Mouse (Mus musculus): ENCODE results near the gene Hist1h2ae. TPM values are rescaled to one million over a fixed set of nuclear protein-coding genes. Genes with fewer than 3 reads are reported as not detected.
A peak's percentile ranks its signal among the peaks of the same experiment; 100 is the strongest.
"Not testable (repeated sequence)": the region's sequence is repeated elsewhere in the genome, so short reads cannot be mapped to it uniquely, and the experiment has no call there.

Gene Hist1h2ae
- polyA plus RNA-seq, 1 experiment from 2014 or later = 14.5 TPM

GRCm38 (mm10) chr13:23555839-23556416, 15.1 kb downstream of the Hist1h2ae start:
- H3K27me3 ChIP-seq (replicated peaks; ENCODE audit: control insufficient read depth, insufficient read depth, low read length) = no peaks in the 10 kb centered on the region
- no peaks in the 10 kb centered on the region for H3K36me3 ChIP-seq (ENCODE audit: control insufficient read depth, insufficient read depth, low read length)
- ATAC-seq = peak; percentile 86
- peak overlapping the region; percentile 82 for H3K27ac ChIP-seq (ENCODE audit: low read depth, low read length)
- peak overlapping the region; percentile 54 for H3K4me3 ChIP-seq (ENCODE audit: low read length)
- WGBS = 0% methylated on average over 18 of the region's 18 CpGs
- peak overlapping the region; percentile 100 for H3K4me2 ChIP-seq (ENCODE audit: low read length)
- H3K9me3 ChIP-seq (ENCODE audit: control insufficient read depth, low read length) = no peaks in the 10 kb centered on the region
- peaks cover 9% of the 10 kb centered on the region for H3K4me1 ChIP-seq (ENCODE audit: control insufficient read depth, insufficient read depth, low read depth, low read length)
- peak overlapping the region; percentile 70 for H3K9ac ChIP-seq (ENCODE audit: low read depth, low read length)

- Histone ChIP-seq H3K4me1 (ENCODE audit: control insufficient read depth, insufficient read depth, low read depth, low read length) (peaks cover 13% of the 10 kb centered on the region), H3K4me2 (ENCODE audit: low read length) (peak overlapping the region; percentile 100), H3K36me3 (ENCODE audit: control insufficient read depth, insufficient read depth, low read length) (no peaks in the 10 kb centered on the region), H3K9me3 (ENCODE audit: control insufficient read depth, low read length) (no peaks in the 10 kb centered on the region), H3K4me3 (ENCODE audit: low read length) (peak overlapping the region; percentile 54), H3K27me3 (replicated peaks; ENCODE audit: control insufficient read depth, insufficient read depth, low read length) (no peaks in the 10 kb centered on the region), H3K27ac (ENCODE audit: low read depth, low read length) (peak overlapping the region; percentile 82), H3K9ac (ENCODE audit: low read depth, low read length) (peak overlapping the region; percentile 70)
- peak; percentile 72 for ATAC-seq
- under 1% methylated on average over 48 of the region's 54 CpGs for WGBS
Measured at GRCm38 (mm10) chr13:23554925-23555838, 15.8 kb downstream of the Hist1h2ae start.

- H3K27me3 ChIP-seq (replicated peaks; ENCODE audit: control insufficient read depth, insufficient read depth, low read length) = no peaks in the 10 kb centered on the region
- H3K9me3 ChIP-seq (ENCODE audit: control insufficient read depth, low read length) = no peaks in the 10 kb centered on the region
- no peak for ATAC-seq
- H3K4me2 ChIP-seq (ENCODE audit: low read length) = peak overlapping the region; percentile 100
- H3K4me1 ChIP-seq (ENCODE audit: control insufficient read depth, insufficient read depth, low read depth, low read length) = peaks cover 13% of the 10 kb centered on the region
- peak overlapping the region; percentile 82; the same call in 1 of the 2 replicates for H3K27ac ChIP-seq (ENCODE audit: low read depth, low read length)
- peak overlapping the region; percentile 70 for H3K9ac ChIP-seq (ENCODE audit: low read depth, low read length)
- 21% methylated on average over 9 of the region's 9 CpGs for WGBS
- no peaks in the 10 kb centered on the region for H3K36me3 ChIP-seq (ENCODE audit: control insufficient read depth, insufficient read depth, low read length)
- H3K4me3 ChIP-seq (ENCODE audit: low read length) = peak overlapping the region; percentile 54
Measured at GRCm38 (mm10) chr13:23554393-23554792, 16.6 kb downstream of the Hist1h2ae start.

DNA sequence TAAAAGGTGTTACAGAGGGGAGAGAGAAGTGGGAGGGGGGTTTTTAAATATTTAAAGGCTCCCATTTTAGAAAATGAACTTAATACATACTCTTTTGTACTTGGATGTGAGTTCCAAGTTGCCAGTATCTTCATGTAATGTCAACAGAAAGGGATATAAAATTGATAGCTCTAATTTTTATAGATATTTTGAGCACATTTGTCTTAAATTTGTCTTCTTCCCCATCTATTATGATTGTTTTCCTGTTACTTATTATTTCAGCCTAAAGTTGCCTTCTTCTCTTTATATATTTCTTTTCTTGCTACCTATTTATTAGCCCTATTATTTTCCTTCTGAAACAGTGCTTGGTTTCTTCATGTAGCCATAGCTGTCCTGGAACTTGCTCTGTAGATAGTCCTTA, 18.1 kb downstream of the Hist1h2ae start, which contains the start of gene Hist1h1d:
Hist1h1d (plus strand) TSS at position 301 of the 400 bp plus-strand sequence.
- Histone ChIP-seq H3K9ac (ENCODE audit: low read depth, low read length) (no peak within 1 kb of the TSS), H3K36me3 (ENCODE audit: control insufficient read depth, insufficient read depth, low read length) (no peaks in the 10 kb centered on the region), H3K27me3 (replicated peaks; ENCODE audit: control insufficient read depth, insufficient read depth, low read length) (no peaks in the 10 kb centered on the region), H3K9me3 (ENCODE audit: control insufficient read depth, low read length) (no peaks in the 10 kb centered on the region), H3K27ac (ENCODE audit: low read depth, low read length) (peak within 1 kb of the TSS; percentile 20; the same call in 1 of the 2 replicates), H3K4me1 (ENCODE audit: control insufficient read depth, insufficient read depth, low read depth, low read length) (peaks cover 13% of the 10 kb centered on the region), H3K4me3 (ENCODE audit: low read length) (no peak within 1 kb of the TSS), H3K4me2 (ENCODE audit: low read length) (no peak within 1 kb of the TSS; the same call in 1 of the 2 replicates)
- ATAC-seq = no peak

DNA sequence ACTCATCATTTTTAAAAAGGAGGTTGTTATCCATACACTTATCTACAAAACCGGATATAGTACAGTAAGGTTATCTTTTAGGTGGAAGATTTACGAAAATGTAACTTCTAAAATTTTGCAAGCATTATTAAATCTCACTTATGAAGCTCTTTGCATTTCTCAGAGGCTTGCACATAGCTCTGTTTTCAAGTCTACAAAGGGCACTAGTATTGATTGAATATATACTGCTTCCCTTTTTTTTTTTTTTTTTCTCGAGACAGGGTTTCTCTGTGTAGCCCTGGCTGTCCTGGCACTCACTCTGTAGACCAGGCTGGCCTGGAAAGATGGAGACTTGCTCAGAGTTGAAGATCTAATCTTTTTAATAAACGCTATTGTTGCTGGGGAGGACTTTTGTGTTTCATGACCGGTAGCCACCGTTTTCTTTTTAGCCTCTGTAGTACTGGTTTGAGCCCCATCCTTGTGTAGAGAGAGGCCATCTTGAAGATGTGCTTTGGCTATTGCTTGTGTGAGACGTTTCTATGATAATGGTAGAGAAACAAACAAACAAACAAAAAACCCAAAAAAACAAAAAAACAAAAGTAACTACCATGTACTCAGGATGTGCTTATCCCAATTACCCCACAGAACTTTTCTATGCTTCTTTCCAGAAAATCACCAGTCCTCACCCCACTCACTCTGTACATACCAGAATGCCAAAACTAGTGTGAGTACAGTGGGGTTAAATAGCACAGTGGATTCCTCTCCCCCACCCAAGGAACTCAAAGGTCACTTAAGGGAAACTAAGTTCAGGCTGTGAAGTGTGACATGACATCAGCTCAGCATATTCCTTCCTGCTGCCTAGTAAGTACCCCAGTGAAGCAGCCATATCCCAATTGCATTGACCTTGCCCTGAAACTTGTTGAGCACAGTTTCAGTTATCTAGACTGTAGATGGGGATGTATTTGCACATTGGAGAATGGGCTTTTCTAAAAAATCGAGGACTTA, 18.8 kb downstream of the Hist1h2ae start:
- H3K4me1 ChIP-seq (ENCODE audit: control insufficient read depth, insufficient read depth, low read depth, low read length) = peaks cover 13% of the 10 kb centered on the region
- peak overlapping the region; percentile 76 for H3K27ac ChIP-seq (ENCODE audit: low read depth, low read length)
- H3K9me3 ChIP-seq (ENCODE audit: control insufficient read depth, low read length) = no peaks in the 10 kb centered on the region
- peak overlapping the region; percentile 46 for H3K4me3 ChIP-seq (ENCODE audit: low read length)
- H3K4me2 ChIP-seq (ENCODE audit: low read length) = peak overlapping the region; percentile 66
- no peak for ATAC-seq
- no peaks in the 10 kb centered on the region for H3K36me3 ChIP-seq (ENCODE audit: control insufficient read depth, insufficient read depth, low read length)
- H3K27me3 ChIP-seq (replicated peaks; ENCODE audit: control insufficient read depth, insufficient read depth, low read length) = no peaks in the 10 kb centered on the region
- no peak overlapping the region for H3K9ac ChIP-seq (ENCODE audit: low read depth, low read length)
- WGBS = 51% methylated on average over 8 of the region's 8 CpGs

GRCm38 (mm10) chr13:23551146-23551834, 19.7 kb downstream of the Hist1h2ae start, which contains the start of gene Hist1h4f:
Hist1h4f (minus strand) TSS chr13:23551648.
- H3K36me3 ChIP-seq (ENCODE audit: control insufficient read depth, insufficient read depth, low read length); H3K27me3 ChIP-seq (replicated peaks; ENCODE audit: control insufficient read depth, insufficient read depth, low read length); H3K9me3 ChIP-seq (ENCODE audit: control insufficient read depth, low read length): not testable (repeated sequence)
- peak; percentile 95 for ATAC-seq
- under 1% methylated on average over 47 of the region's 47 CpGs for WGBS
- peaks cover 11% of the 10 kb centered on the region for H3K4me1 ChIP-seq (ENCODE audit: control insufficient read depth, insufficient read depth, low read depth, low read length)
- H3K4me3 ChIP-seq (ENCODE audit: low read length) = peak within 1 kb of the TSS; percentile 46
- peak within 1 kb of the TSS; percentile 63 for H3K9ac ChIP-seq (ENCODE audit: low read depth, low read length)
- H3K27ac ChIP-seq (ENCODE audit: low read depth, low read length) = peak within 1 kb of the TSS; percentile 76
- peak within 1 kb of the TSS; percentile 66 for H3K4me2 ChIP-seq (ENCODE audit: low read length)

DNA sequence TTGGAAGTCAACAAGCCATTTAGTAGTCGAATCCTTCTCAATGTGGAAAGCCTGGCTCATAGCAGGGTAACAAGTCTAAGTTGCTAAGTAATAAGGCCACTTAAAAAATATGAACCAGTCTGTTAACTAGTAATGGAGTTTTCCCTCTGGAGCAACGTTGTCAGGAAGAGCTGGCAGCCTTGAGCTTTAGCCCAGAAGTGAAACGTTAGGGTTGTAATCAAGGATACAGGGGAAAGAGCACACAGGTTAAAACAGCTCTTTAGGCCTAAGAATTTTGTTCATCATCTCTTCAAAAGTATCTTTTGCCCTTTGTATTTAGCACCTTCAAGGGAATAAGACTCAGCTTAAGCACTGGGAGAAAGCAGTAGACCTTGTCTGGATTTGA, 20.3 kb downstream of the Hist1h2ae start:
- Histone ChIP-seq H3K4me3 (ENCODE audit: low read length) (peak overlapping the region; percentile 46), H3K4me2 (ENCODE audit: low read length) (peak overlapping the region; percentile 66), H3K9me3 (ENCODE audit: control insufficient read depth, low read length) (no peaks in the 10 kb centered on the region), H3K4me1 (ENCODE audit: control insufficient read depth, insufficient read depth, low read depth, low read length) (peaks cover 10% of the 10 kb centered on the region), H3K27ac (ENCODE audit: low read depth, low read length) (peak overlapping the region; percentile 76), H3K9ac (ENCODE audit: low read depth, low read length) (peak overlapping the region; percentile 17; the same call in 1 of the 2 replicates), H3K36me3 (ENCODE audit: control insufficient read depth, insufficient read depth, low read length) (no peaks in the 10 kb centered on the region), H3K27me3 (replicated peaks; ENCODE audit: control insufficient read depth, insufficient read depth, low read length) (no peaks in the 10 kb centered on the region)
- no peak for ATAC-seq
- WGBS = 6% methylated on average over 3 of the region's 3 CpGs

GRCm38 (mm10) chr13:23546694-23547093, 24.3 kb downstream of the Hist1h2ae start:
- no peak overlapping the region for H3K4me2 ChIP-seq (ENCODE audit: low read length)
- H3K9me3 ChIP-seq (ENCODE audit: control insufficient read depth, low read length) = no peaks in the 10 kb centered on the region
- no peak for ATAC-seq
- no peaks in the 10 kb centered on the region for H3K36me3 ChIP-seq (ENCODE audit: control insufficient read depth, insufficient read depth, low read length)
- H3K27me3 ChIP-seq (replicated peaks; ENCODE audit: control insufficient read depth, insufficient read depth, low read length) = no peaks in the 10 kb centered on the region
- no peak overlapping the region for H3K9ac ChIP-seq (ENCODE audit: low read depth, low read length)
- WGBS = 85% methylated on average over 5 of the region's 5 CpGs
- no peak overlapping the region for H3K27ac ChIP-seq (ENCODE audit: low read depth, low read length)
- H3K4me1 ChIP-seq (ENCODE audit: control insufficient read depth, insufficient read depth, low read depth, low read length) = peaks cover 9% of the 10 kb centered on the region
- no peak overlapping the region for H3K4me3 ChIP-seq (ENCODE audit: low read length)

Data from hindbrain, embryonic 16.5 days (tissue).